Mouse (Mus musculus): Measurements from ENCODE around the gene Slc35f1.
"Not testable (repeated sequence)": the region's sequence is repeated elsewhere in the genome, so short reads cannot be mapped to it uniquely, and the experiment has no call there.

The Slc35f1 gene

DNA sequence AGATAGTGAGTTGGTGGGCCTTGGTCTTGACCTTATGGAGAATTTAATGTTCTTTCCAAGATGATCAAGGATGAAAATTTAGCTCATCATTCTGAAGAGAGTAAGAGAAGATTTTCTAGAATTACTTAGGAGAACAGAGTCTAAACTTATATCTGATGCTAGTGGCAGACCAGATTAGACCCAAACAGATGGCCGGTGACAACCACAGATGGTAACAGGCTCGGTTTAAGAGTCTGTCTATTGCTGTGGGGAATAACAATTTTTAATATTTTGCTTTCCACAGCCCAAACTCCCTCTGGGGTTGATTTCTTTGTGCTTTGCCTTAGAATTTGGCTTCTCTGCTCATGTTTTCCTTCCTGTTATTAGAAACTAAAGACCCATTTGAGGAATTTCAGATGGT, 96.7 kb downstream of the Slc35f1 start:
- DNase-seq (ENCODE audit: low spot score in 2 of 2) = no peak

DNA sequence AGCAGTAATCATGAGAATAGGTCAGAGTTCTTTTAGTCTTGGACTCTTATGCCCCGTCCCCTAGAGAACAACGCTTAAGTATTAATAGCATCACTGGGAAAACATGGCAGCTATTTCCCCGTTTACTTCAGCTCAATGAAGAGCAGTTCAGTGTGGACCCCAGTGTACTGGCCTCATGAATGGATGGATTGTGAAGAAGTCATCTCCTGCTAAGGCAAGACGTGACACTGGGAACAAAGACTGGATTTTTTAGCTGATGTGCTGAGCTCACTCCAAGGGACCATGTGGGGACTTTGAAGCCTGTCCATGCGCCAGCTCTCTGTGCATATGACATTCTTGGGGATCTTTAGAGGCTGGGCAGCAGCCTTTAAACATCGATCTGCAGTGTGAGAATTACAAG, 101.2 kb downstream of the Slc35f1 start:
- no peak for DNase-seq (ENCODE audit: low spot score in 2 of 2)

DNA sequence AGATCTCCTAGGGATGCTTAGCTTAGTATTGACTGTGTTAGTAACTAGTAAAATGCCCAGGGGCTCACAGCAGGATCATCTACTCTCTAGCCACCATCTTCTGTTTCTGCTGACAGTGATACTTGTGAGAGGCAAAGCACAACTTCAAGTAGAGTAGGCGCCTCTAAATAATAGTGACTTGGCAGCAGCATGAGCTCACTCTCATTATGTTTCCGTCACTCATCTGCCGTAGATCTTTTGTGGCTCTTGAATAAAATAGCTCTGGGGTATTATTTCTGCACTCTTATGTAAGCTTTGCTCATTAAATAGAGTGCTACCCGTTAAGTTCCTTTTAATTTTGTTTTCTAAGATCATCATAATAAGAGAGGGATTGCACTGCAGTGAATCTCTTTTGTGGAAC, 107.1 kb downstream of the Slc35f1 start:
- no peak for DNase-seq (ENCODE audit: low spot score in 2 of 2)

DNA sequence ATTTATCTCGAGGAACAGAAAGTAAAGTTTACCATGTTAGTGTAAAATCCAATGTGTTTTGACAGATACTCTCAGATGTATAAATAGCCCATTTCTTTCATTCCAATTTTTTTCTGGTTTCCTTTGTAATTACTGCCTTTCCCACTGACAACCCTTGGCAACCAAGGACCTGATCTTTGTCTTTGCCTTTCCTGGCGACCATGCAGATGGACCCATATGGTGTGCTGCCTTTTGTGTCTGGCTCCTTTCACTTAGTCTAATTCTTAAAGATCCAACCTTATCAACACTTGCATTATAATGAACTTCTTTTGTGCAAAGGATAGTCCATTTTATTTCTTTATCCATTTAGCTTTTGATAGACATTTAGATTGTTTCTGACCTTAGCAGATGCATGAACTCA, 117.5 kb downstream of the Slc35f1 start:
- no peak for DNase-seq (ENCODE audit: low spot score in 2 of 2)

DNA sequence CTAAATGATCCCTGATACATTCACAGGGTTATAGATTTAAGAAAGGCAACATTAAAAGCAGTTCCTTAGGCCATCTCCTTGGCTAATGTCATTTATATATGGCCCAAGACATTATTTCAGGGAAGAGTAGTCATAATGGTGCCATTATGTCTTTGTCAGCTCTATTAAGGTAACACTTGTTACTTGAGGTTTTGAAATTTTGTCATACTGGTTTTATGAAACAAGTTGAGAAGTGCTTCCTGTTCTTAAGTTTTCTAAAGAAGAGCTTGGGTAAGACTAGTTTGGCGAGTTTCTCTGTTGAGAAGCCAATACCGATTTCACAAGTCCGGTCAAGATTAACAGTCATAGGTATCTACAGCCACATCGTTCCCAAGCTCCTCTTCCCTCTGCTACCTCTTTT, 122.5 kb downstream of the Slc35f1 start:
- no peak for DNase-seq (ENCODE audit: low spot score in 2 of 2)

DNA sequence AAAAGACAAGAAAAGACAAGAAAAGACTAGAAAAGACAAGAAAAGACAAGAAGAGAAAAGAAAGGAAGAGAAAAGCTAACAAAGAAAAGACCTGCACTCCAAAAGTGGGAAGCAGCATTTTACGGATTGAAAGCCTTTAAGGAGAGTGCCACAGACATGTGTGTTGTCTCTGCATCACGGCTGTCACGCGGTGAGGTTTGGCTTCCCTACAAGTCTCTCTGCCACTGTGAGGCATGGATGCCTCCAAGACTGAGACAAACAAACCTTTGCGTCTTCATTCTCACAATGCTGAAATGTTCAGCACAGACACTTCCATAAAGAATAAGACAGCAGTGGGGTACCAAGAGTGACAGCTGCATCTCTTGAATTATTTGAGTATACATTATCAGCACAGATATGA, 124.0 kb downstream of the Slc35f1 start:
- no peak for DNase-seq (ENCODE audit: low spot score in 2 of 2)

DNA sequence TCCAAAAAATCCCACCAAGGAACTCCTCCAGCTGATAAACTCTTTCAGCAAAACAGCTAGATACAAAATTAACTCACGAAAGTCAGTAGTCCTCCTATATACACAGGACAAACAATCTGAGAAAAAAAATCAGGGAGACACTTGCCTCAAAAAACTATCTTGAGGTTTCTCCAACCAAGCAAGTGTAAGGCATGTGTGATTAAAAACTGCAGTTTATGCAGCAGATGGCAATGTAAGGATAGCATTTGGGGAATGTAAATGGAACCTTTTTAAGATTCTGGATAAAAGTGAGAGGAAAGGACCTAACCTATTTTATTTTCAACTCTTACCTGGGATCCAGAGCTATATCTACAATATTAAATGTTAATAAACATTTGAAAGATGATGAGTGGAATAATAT, 129.3 kb downstream of the Slc35f1 start:
- DNase-seq (ENCODE audit: low spot score in 2 of 2) = no peak

DNA sequence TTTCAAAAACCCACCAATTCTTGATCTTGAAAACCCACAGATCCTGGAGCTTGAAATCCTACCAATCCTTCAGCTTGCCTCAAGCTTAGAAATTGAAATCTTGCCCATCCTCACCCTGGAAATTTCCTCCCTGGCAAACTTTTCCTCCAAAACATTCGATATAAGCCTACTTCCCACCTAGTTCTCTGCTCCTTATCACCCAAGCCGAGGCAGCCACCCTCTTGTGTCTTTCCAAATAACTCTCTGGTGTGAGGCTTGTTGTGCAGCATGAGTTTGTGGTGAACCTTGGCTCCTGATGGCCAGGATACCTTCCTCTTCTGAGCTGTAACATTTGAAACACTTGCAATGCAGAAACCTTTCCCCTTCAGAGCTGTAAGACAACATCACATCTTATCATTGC, 132.6 kb downstream of the Slc35f1 start:
- no peak for DNase-seq (ENCODE audit: low spot score in 2 of 2)

DNA sequence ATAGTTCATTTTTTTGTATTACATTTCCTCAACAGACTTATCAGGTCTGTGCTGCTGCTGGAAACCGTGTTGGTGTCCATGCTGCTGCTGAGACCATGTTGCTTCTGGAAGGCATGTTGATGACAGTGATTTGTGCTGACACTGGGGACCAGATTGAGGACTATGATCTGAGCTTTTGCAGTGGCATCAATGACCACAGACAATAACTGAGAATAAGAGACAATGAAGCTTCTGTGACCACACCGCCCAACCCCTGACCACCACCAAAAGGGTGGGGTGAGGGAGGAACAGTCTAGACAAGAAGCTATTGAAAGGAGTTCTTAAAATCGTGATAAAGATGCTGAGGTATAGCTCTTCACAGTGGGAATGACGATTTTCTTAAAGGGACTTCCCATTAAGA, 135.4 kb downstream of the Slc35f1 start:
- no peak for DNase-seq (ENCODE audit: low spot score in 2 of 2)

DNA sequence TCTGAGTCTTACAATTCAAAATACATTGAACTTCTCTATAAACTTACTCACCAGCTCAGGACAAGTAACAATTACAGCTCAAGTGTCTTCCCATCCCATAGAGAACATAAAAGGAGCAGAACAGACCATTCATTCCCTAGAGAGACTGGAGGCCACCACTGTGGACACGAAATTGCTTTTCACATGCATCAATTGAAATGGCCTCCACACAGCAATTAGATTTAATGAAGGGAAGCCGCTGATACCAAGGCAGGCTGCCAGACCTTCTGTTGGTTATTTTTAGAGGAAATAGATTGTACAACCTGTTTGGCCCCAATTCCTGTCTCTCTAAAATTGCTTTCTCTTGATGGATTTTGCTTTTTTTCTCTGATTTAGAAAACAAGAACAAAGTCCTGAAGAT, 150.5 kb downstream of the Slc35f1 start:
- DNase-seq (ENCODE audit: low spot score in 2 of 2) = no peak

DNA sequence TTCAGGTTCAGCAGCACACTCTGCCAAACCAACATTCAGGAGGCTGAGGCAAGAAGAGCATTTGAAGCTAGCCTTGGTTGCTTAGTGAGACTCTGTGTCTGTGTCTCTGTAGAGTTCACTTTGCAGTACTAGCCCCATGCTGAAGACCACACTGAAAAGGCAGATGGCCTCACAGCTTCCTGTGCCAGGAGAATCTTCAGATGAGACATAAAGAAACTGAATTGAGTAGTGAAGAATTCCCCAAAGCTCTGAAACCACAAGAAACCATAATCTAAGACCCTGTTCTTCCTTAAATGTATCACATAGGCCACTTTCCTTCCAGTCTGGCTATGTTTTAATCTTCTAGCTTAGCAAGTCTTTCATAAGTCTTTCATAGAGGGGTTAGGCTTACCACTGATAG, 161.7 kb downstream of the Slc35f1 start:
- no peak for DNase-seq (ENCODE audit: low spot score in 2 of 2)

DNA sequence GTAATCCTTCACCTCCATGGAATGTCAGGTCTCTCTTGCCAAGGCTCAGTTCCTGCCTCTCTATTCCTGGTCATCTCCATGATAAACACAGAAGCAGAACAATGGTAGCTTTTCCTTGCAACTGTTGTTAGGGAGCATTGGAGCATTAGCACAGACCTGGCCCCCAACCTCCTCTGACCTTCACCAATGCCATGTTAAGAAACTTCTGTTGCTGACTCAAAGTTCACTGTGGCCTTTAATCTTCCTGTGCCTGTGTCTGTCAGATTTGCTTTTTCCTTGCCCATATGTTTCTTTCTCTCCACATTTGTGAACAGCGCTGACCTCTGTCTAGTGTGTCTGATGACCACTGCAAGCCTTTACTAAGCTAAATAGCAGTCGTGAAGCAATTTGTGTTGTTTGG, 170.5 kb downstream of the Slc35f1 start:
- no peak for DNase-seq (ENCODE audit: low spot score in 2 of 2)

DNA sequence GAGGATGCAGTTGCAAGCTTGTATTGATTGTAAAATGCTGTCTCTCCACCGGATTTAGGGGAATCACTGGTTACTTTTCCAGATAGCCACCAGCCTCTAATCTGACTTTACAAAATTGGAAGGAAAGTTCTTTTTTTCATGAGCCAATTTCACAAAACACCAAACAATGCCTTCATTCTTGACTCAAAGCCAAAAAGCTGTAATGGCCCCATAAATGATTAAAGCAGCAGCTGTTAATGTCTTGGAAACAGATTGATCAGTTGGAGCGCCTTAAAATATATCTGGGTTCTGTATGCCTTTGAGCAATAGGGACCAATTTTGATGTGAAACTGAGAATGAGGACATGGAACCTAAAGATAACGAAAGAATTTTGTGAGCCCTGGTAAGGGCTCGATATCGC, 174.6 kb downstream of the Slc35f1 start:
- no peak for DNase-seq (ENCODE audit: low spot score in 2 of 2)

DNA sequence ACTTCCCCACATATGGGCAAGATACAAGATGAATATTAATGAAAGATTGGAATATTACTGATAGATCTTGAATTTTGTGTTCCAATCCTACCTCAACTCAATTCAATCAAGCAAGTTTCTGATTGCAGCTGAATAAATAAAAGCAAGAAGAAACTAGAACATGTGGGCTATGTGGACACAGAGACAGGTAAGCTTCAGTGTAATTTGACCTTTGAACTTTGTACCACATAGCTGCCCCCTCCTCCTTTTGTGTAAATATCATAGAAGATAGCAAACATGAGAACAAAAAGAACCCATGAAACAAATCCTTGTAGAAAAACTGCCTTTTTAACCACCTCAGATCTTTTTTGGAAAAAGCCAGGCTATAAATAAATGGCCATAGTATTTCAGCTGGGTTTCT, 180.8 kb downstream of the Slc35f1 start:
- DNase-seq (ENCODE audit: low spot score in 2 of 2) = no peak

DNA sequence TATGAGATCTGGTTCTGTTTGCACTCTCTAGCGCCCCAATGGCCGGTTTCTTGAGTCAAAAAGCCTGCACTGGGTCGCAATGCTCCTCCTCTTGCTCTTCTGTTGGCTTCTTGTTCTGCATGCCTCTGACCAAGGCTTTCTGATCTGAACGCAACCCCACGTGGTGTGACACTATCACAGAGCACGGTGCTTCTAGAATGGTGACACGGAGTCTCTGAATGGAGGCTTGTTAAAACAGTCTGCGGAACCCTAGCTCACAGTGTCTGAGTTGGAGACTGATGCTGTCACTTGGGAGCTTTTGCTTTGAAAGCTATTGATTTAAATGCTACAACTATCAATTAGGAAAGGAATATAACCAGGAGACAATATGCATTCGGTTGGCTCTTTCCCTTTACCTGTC, 183.8 kb downstream of the Slc35f1 start:
- no peak for DNase-seq (ENCODE audit: low spot score in 2 of 2)

DNA sequence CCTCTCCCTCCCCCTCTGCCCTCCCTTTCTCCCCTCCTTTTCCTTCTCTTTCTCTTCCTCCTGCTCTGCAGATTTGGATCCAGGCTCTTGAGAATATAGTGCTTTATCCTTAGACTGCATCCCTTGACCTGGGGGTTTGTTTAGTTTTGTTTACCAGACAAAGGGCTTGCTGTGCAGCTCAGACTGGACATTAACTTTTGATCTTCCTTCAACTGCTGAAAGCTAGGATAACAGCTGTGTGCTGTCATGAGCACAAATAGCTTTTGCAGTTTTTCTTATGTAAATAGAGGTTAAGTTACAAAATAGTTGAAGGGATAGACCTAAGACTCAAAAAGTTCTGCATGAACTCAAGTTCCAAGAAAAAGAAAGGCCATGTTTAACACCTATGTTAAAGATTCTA, 184.4 kb downstream of the Slc35f1 start:
- no peak for DNase-seq (ENCODE audit: low spot score in 2 of 2)

DNA sequence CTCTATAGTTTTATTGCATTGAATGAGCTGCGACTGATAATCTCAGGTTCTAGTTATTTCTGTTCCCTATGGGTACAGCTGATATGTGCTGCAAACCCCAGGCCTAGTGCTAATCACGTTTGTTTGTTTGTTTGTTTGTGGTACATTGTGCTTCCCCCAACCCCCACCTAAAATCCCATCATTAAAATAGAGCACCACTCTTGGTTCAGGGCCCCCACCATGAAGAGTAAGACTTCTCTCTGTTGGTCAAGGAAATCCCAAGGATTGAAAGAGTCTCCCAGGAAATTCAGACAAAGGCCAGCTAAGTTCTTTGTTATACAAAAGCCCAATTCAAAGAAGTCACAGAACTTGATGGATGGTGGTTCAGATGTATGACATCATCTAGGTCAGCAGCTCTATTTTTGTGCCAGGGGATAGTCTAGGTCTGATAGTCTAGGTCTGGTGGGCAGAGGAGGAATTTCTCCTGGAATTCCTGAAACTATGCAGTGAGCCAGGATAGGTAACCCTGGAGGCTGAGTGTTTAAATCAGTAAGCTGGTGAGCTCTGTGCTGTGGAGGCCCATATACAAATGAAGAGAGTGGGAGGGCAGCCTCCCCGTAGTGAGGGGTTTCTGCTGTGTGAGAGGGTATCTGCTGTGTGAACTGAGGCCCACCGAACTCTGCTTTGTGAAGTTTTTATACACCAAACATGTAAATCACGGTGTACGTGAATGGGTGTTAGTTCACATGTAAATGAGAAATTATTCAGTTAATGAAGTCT, 187.1 kb downstream of the Slc35f1 start:
- no peak for DNase-seq (ENCODE audit: low spot score in 2 of 2)

DNA sequence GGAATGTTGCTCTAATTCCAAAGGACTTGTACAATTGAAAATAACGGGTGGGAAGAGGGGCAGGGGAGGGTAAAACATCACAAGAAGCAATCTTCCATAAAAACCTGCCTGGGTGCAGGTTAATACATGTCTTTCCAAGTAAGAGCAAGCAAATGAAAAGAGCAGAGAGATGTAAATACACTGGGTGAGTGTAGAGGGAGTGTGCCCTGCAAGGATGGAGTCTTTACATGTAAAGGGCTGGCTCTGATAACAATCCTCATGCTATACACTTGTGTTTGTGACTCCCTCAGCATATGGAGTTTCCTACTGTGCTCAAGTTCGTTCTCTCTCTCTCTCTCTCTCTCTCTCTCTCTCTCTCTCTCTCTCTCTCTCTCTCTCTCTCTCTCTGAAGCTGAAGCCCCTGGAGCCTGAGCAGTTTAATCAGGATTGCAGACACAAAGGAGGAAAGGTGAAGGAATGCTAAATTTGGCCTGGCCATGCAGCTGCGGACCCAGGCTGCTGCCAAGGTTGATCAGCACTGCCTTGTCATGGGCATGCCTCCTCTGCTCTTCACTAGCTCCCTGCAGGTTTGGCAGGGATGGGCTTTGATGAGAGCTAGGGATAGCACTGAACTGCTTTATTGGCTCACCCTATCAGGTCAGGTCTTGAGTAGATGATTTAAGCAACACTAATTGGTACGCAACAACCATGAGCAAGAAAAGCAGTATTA, 187.9 kb downstream of the Slc35f1 start:
- no peak for DNase-seq (ENCODE audit: low spot score in 2 of 2)

DNA sequence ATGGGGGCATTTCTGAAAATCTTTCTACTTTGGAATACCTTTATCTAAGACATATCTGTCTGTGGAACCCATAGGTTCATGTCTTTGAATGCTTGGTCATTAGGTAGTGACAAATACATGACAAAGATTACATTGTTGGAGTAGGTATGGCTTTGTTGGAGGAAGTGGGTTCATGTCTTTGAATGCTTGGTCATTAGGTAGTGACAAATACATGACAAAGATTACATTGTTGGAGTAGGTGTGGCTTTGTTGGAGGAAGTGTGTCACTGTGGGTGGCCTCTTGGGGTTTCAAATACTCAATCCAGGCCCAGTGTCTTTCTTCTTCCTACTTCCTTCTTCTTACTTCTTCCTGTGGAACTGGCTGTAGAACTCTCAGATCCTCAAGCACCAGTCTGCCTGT, 206.4 kb downstream of the Slc35f1 start:
- DNase-seq (ENCODE audit: low spot score in 2 of 2) = not testable (repeated sequence)

DNA sequence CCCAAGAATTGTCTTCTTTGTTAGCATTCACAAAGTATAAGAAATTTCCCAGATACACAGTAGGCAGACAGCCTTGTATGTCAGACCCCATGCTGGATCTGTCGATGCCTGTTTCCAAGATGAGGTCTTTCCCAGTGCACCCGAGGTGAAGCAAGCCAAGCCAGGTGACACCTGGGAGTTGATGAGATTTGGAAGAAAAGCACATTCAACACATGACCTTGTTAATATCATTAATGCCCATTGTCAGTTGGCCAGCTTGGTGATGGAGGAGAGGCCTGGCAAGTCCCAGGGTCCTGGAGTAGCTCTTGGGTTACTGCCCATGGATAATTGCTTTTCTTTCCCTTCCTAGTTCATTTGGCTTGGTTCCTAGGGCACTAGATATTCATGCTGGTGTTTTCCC, 214.6 kb downstream of the Slc35f1 start:
- no peak for DNase-seq (ENCODE audit: low spot score in 2 of 2)

DNA sequence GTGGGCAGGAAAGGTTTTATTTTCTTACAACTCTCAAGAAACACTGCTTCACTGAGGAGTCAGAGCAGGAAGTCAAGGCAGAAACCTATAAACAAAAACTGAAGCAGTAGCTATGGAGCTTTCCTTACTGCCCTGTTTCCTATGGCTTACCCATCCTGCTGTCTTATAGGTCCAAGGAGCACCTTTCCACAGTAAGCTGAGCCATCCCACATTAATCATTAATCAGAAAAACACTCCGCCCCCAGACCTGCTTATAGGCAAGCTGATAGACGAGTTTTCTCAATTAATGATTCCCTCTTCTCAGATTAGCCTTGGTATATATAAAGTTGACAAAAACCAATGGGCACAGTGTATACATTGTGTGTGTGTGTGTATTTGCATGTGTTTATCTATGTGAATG, 221.4 kb downstream of the Slc35f1 start:
- DNase-seq (ENCODE audit: low spot score in 2 of 2) = no peak

DNA sequence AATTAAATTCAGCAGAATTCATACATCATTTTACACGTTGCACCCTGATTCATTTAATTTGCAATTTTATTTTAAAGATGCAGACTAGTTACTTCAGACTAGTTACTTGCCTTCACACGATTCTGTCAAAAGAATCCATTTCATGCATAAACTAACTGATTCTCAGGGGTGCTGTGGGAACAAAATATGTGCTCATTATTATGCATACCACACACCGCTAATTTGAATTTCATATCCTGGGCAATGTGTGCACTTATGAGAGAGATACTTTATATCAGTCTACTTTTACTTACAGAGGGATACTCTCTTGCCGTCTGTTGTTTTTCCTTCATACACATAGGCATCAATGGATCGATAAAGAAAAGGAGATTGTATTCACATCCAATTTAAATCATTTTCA, 228.4 kb downstream of the Slc35f1 start:
- DNase-seq (ENCODE audit: low spot score in 2 of 2) = no peak

DNA sequence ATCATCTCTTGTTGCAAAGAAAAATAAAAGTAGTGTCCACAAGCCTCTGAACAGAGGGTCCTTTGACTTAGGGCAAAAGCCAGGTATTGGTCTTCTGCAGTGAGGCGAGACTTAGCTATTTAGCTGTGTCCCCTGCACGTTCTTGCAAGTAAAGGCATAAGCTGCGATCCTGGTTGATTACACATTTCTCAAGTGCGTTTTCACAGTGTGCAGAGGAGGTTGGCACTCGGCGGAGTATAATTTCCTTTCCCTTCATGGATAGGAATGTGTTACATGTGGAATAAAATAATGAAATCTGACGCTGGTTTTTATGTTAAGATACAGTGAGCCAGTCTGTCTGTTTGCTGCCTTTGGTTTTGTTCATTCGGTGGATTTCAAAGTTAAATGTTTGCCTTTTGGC, 232.8 kb downstream of the Slc35f1 start:
- no peak for DNase-seq (ENCODE audit: low spot score in 2 of 2)

DNA sequence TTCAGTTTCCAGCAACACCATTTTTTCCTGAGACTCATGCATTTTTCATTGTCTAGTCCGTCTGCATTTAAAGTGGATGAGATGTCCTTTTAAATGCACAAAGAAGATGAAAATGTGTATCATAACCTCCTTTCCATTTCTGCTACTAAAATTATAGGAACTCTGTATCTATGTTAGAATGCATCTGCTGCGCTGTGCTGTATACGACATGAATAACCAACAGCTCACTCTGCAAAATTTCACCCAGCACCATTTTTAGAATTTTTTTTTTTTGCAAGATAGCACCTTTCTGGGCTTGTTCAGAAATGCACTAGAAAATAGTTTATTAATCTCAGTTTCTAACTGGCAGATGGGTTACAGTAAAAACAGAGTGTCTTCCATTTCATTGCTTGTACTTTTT, 236.0 kb downstream of the Slc35f1 start:
- no peak for DNase-seq (ENCODE audit: low spot score in 2 of 2)
